ENCODE assay signal across 9 mouse cellular contexts in genomic region chr17:45734333-45734732, GRCm38 (mm10). TPM values are rescaled to one million over a fixed set of nuclear protein-coding genes. Genes with fewer than 3 reads are reported as not detected.
DNase-seq lines count a peak whose midpoint lies in the region; ATAC-seq lines count a peak whose summit lies in the region.
"Had no signal": no experiment of that assay in that cellular context is flagged by ENCODE, and none has a peak within 500 bp of the region (broad histone marks: within the 10 kb centered on the region; RNA-seq: fewer than 3 reads in every experiment).

No protein-coding gene starts in this region.

- WGBS in kidney, embryonic 16.5 days = 26% methylated on average over 3 of the region's 3 CpGs
- 33% methylated on average over 3 of the region's 3 CpGs for WGBS in embryonic facial prominence, embryonic 14.5 days
- WGBS in intestine, embryonic 16.5 days = 33% methylated on average over 3 of the region's 3 CpGs
- WGBS in neural tube, embryonic 13.5 days = 7% methylated on average over 3 of the region's 3 CpGs

- H3K4me2 ChIP-seq in kidney, embryonic 16.5 days (replicated peaks; ENCODE audit: low read depth, low read length) = peak overlapping the region; percentile 68
- peak overlapping the region; percentile 86 for H3K4me2 ChIP-seq in embryonic facial prominence, embryonic 14.5 days (ENCODE audit: low read depth, low read length)
- peak overlapping the region; percentile 92 for H3K4me2 ChIP-seq in intestine, embryonic 16.5 days (ENCODE audit: low read depth, low read length)
- peak overlapping the region; percentile 81 for H3K4me2 ChIP-seq in neural tube, embryonic 13.5 days

- H3K4me1 ChIP-seq in kidney, embryonic 16.5 days (ENCODE audit: insufficient read depth, low read length) = peaks cover 45% of the 10 kb centered on the region
- peaks cover 20% of the 10 kb centered on the region for H3K4me1 ChIP-seq in embryonic facial prominence, embryonic 14.5 days (ENCODE audit: control insufficient read depth, insufficient read depth, low read length)
- peaks cover 36% of the 10 kb centered on the region for H3K4me1 ChIP-seq in intestine, embryonic 16.5 days (ENCODE audit: control insufficient read depth, insufficient read depth, low read length)
- H3K4me1 ChIP-seq in neural tube, embryonic 13.5 days (replicated peaks) = peaks cover 42% of the 10 kb centered on the region

- H3K9me3 ChIP-seq in kidney, embryonic 16.5 days (ENCODE audit: low read length) = no peaks in the 10 kb centered on the region
- peaks cover 8% of the 10 kb centered on the region; the same call in 1 of the 2 replicates for H3K9me3 ChIP-seq in embryonic facial prominence, embryonic 14.5 days (ENCODE audit: control insufficient read depth, low read length)
- H3K9me3 ChIP-seq in intestine, embryonic 16.5 days (ENCODE audit: control insufficient read depth, low read length) = no peaks in the 10 kb centered on the region
- H3K9me3 ChIP-seq in neural tube, embryonic 13.5 days = no peaks in the 10 kb centered on the region

- no peaks in the 10 kb centered on the region for H3K36me3 ChIP-seq in kidney, embryonic 16.5 days (ENCODE audit: insufficient read depth, low read length)
- H3K36me3 ChIP-seq in embryonic facial prominence, embryonic 14.5 days (ENCODE audit: control insufficient read depth, insufficient read depth, low read length) = no peaks in the 10 kb centered on the region
- no peaks in the 10 kb centered on the region for H3K36me3 ChIP-seq in intestine, embryonic 16.5 days (ENCODE audit: control insufficient read depth, insufficient read depth, low read length)
- H3K36me3 ChIP-seq in neural tube, embryonic 13.5 days = no peaks in the 10 kb centered on the region

- peak overlapping the region; percentile 46; the same call in 1 of the 2 replicates for H3K4me3 ChIP-seq in kidney, embryonic 16.5 days (ENCODE audit: low read length)
- H3K4me3 ChIP-seq in embryonic facial prominence, embryonic 14.5 days (ENCODE audit: low read depth, low read length) = peak overlapping the region; percentile 38
- H3K4me3 ChIP-seq in intestine, embryonic 16.5 days (ENCODE audit: low read length) = peak overlapping the region; percentile 44
- peak overlapping the region; percentile 34; the same call in 1 of the 2 replicates for H3K4me3 ChIP-seq in neural tube, embryonic 13.5 days

- H3K27ac ChIP-seq in kidney, embryonic 16.5 days (ENCODE audit: low read length) = peak overlapping the region; percentile 49
- 0 out of 2 replicates have a peak overlapping the region, but pooled peaks have one; percentile 39 for H3K27ac ChIP-seq in embryonic facial prominence, embryonic 14.5 days (replicated peaks; ENCODE audit: low read depth, low read length)
- H3K27ac ChIP-seq in intestine, embryonic 16.5 days (ENCODE audit: low read length) = peak overlapping the region; percentile 71
- H3K27ac ChIP-seq in neural tube, embryonic 13.5 days (replicated peaks) = peak overlapping the region; percentile 62

- no peak for ATAC-seq in kidney, embryonic 16.5 days (ENCODE audit: low FRiP score, low TSS enrichment)
- ATAC-seq in embryonic facial prominence, embryonic 14.5 days (ENCODE audit: low read depth) = no peak
- ATAC-seq in intestine, embryonic 16.5 days = no peak
- ATAC-seq in neural tube, embryonic 13.5 days (ENCODE audit: low read depth) = no peak
- ATAC-seq in inflammation-experienced regulatory T-cells, adult 6 months = no peak

- no peak for DNase-seq in kidney, adult 8-10 months
- DNase-seq in embryonic facial prominence, embryonic 14.5 days (ENCODE audit: low spot score) = no peak
- no peak for DNase-seq in embryo, embryonic 10 days (ENCODE audit: low spot score)
- no peak for DNase-seq in right cerebral cortex, postnatal 10 days (ENCODE audit: low spot score in 2 of 2)

- H3K9ac ChIP-seq in kidney, embryonic 16.5 days (replicated peaks; ENCODE audit: low read length) = peak overlapping the region; percentile 72
- peak overlapping the region; percentile 59; the same call in 1 of the 2 replicates for H3K9ac ChIP-seq in embryonic facial prominence, embryonic 14.5 days (ENCODE audit: low read depth, low read length)
- peak overlapping the region; percentile 71 for H3K9ac ChIP-seq in intestine, embryonic 16.5 days (ENCODE audit: low read depth, low read length)
- H3K9ac ChIP-seq in neural tube, embryonic 13.5 days = peak overlapping the region; percentile 67

- H3K27me3 ChIP-seq in kidney, embryonic 16.5 days (ENCODE audit: insufficient read depth, low read length) = peaks cover 9% of the 10 kb centered on the region
- peaks cover 13% of the 10 kb centered on the region for H3K27me3 ChIP-seq in embryonic facial prominence, embryonic 14.5 days (replicated peaks; ENCODE audit: control insufficient read depth, insufficient read depth, low read length)
- H3K27me3 ChIP-seq in intestine, embryonic 16.5 days (replicated peaks; ENCODE audit: control insufficient read depth, insufficient read depth, low read length) = peaks cover 5% of the 10 kb centered on the region; the same call in 1 of the 2 replicates
- H3K27me3 ChIP-seq in neural tube, embryonic 13.5 days = peaks cover 22% of the 10 kb centered on the region

RNA-seq across cellular contexts. Expression of gene 1600014C23Rik, which starts 0.7 kb away (rescaled TPM):
- not detected in 2 replicates for polyA plus RNA-seq in kidney, embryonic 16.5 days (2015; fragmentation: Nextera tagmentation; extraction: Ambion mirVana)
- not detected in 2 replicates for polyA plus RNA-seq in embryonic facial prominence, embryonic 14.5 days (2014; fragmentation: Nextera tagmentation; extraction: Ambion mirVana)
- 0.76 TPM in 1 of 2 replicates, not detected in the other for polyA plus RNA-seq in intestine, embryonic 16.5 days (2015; fragmentation: Nextera tagmentation; extraction: Ambion mirVana)
- polyA plus RNA-seq in neural tube, embryonic 13.5 days (2015; fragmentation: Nextera tagmentation; extraction: Ambion mirVana) = not detected in 2 replicates
- polyA plus RNA-seq in inflammation-experienced regulatory T-cells, adult 6 months (2017; shearing (Covaris generic)) = not detected
- polyA plus RNA-seq: erythroblast, embryonic 14.5 days had no signal

RNA-seq across cellular contexts. Expression of gene Tmem63b, which starts 47.6 kb away (rescaled TPM):
- polyA plus RNA-seq in kidney, embryonic 16.5 days (2015; fragmentation: Nextera tagmentation; extraction: Ambion mirVana) = 35.6 and 41.5 TPM in 2 replicates
- 30.4 and 32.9 TPM in 2 replicates for polyA plus RNA-seq in embryonic facial prominence, embryonic 14.5 days (2014; fragmentation: Nextera tagmentation; extraction: Ambion mirVana)
- 31.7 and 31.9 TPM in 2 replicates for polyA plus RNA-seq in intestine, embryonic 16.5 days (2015; fragmentation: Nextera tagmentation; extraction: Ambion mirVana)
- 127 and 134 TPM in 2 replicates for polyA plus RNA-seq in neural tube, embryonic 13.5 days (2015; fragmentation: Nextera tagmentation; extraction: Ambion mirVana)
- 1 to 10 TPM; 2.0 to 2.7 (median 2.4) TPM for polyA plus RNA-seq in inflammation-experienced regulatory T-cells, adult 6 months (2017; shearing (Covaris generic))

RNA-seq across cellular contexts. Expression of gene Mrpl14, which starts 48.2 kb away (rescaled TPM):
- 140 and 162 TPM in 2 replicates for polyA plus RNA-seq in kidney, embryonic 16.5 days (2015; fragmentation: Nextera tagmentation; extraction: Ambion mirVana)
- polyA plus RNA-seq in embryonic facial prominence, embryonic 14.5 days (2014; fragmentation: Nextera tagmentation; extraction: Ambion mirVana) = 146 and 148 TPM in 2 replicates
- 149 and 154 TPM in 2 replicates for polyA plus RNA-seq in intestine, embryonic 16.5 days (2015; fragmentation: Nextera tagmentation; extraction: Ambion mirVana)
- 101 and 124 TPM in 2 replicates for polyA plus RNA-seq in neural tube, embryonic 13.5 days (2015; fragmentation: Nextera tagmentation; extraction: Ambion mirVana)
- polyA plus RNA-seq in inflammation-experienced regulatory T-cells, adult 6 months (2017; shearing (Covaris generic)) = 10 to 100 TPM; 74.5 to 88.1 (median 87.7) TPM
